In the genomic region with DNA sequence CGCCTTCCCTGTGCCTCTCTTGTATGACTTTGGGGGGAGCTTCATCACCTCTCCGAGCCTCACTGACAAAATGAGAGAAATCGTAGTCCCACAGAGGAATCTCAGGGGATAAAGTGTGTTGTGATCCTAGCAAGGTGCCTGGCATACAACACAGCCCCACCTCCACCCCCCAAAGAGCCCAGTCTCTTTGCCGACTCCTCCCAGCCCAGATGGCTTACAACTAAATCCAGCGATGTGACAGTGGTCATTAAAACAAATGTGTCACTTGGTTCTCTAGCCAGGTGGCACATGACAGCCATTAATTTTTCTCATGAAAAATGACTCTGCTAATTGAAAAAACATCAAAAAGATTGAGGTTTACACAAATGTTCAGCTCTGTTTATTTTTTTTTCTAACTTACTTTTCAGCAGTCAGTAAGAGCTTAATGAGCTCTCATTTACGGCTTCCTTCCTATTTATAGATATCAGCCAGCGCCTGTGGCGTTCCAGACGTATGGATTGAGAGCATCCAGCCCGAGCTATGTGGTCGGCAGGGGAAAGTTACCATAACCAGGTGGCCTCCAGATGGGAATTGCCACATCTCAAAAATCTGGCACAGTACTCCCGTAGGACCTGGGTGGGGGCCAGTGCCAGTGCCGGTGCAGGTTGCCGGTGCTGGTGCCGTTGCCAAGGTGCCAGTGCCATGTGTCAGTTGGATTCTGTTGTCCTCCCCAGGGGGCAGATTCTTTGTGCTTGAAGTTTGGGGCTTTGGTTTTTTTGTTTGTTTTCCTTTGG, we compare ENCODE assay signal across 11 mouse cellular contexts.
A peak's percentile ranks its signal among the peaks of the same experiment; 100 is the strongest.
DNase-seq lines count a peak whose midpoint lies in the region; ATAC-seq lines count a peak whose summit lies in the region.
"Had no signal": no experiment of that assay in that cellular context is flagged by ENCODE, and none has a peak within 500 bp of the region (broad histone marks: within the 10 kb centered on the region; RNA-seq: fewer than 3 reads in every experiment).

No protein-coding gene starts in this region.

- no peaks in the 10 kb centered on the region for H3K9me3 ChIP-seq in limb, embryonic 13.5 days
- H3K9me3 ChIP-seq: embryonic facial prominence, embryonic 15.5 days; G1E had no signal

- H3K36me3 ChIP-seq in limb, embryonic 13.5 days = no peaks in the 10 kb centered on the region
- H3K36me3 ChIP-seq: embryonic facial prominence, embryonic 15.5 days; G1E had no signal

- peaks cover 24% of the 10 kb centered on the region for H3K4me1 ChIP-seq in limb, embryonic 13.5 days
- H3K4me1 ChIP-seq: embryonic facial prominence, embryonic 15.5 days had no signal

- ATAC-seq in limb, embryonic 13.5 days (ENCODE audit: low FRiP score, low read depth) = peak; percentile 48; the same call in 1 of the 2 replicates

- H3K9ac ChIP-seq in limb, embryonic 13.5 days = no peak overlapping the region
- H3K9ac ChIP-seq: embryonic facial prominence, embryonic 15.5 days had no signal

- WGBS in limb, embryonic 13.5 days = 8% methylated on average over 15 of the region's 15 CpGs

- DNase-seq in layer of hippocampus, postnatal 10 days (ENCODE audit: low spot score in 2 of 2) = peak; percentile 56 to 64
- DNase-seq in layer of hippocampus, adult 8-10 months (ENCODE audit: low spot score in 2 of 2) = no peak
- peak; percentile 90 for DNase-seq in cerebellum, adult 8-10 months
- DNase-seq in embryo, embryonic 11 days = peak; percentile 63
- DNase-seq in adrenal gland, adult 8-10 months = no peak
- no peak for DNase-seq in ovary, postnatal 14 days (ENCODE audit: low spot score)
- DNase-seq: kidney, adult 2 months; lung, postnatal 4 days had no signal

- peaks cover 18% of the 10 kb centered on the region; the same call in 1 of the 2 replicates for H3K27me3 ChIP-seq in limb, embryonic 13.5 days
- H3K27me3 ChIP-seq: embryonic facial prominence, embryonic 15.5 days had no signal

- peak overlapping the region; percentile 39; the same call in 1 of the 2 replicates for H3K4me2 ChIP-seq in limb, embryonic 13.5 days (replicated peaks)
- H3K4me2 ChIP-seq: embryonic facial prominence, embryonic 15.5 days had no signal

- no peak overlapping the region for H3K27ac ChIP-seq in limb, embryonic 13.5 days
- H3K27ac ChIP-seq: embryonic facial prominence, embryonic 15.5 days had no signal

- H3K4me3 ChIP-seq in limb, embryonic 13.5 days = no peak overlapping the region
- H3K4me3 ChIP-seq: embryonic facial prominence, embryonic 15.5 days had no signal

Comparison
In these comparisons a context has a peak if more than half of its experiments do, and no peak if none do; other contexts are left out.
1. DNase-seq: peak in layer of hippocampus, postnatal 10 days (2 of 2), cerebellum, adult 8-10 months (single experiment) and embryo, embryonic 11 days (single experiment); none in layer of hippocampus, adult 8-10 months (0 of 2), adrenal gland, adult 8-10 months (single experiment) and ovary, postnatal 14 days (single experiment).